Mouse (Mus musculus) MEL (cell line): ENCODE results near the gene Map10. TPM values are rescaled to one million over a fixed set of nuclear protein-coding genes. Genes with fewer than 3 reads are reported as not detected.

ENCODE experiments used
- DNase-seq: peaks from one replicate; pipeline ENCODE4 v3.0.0; 2011; ENCODE audit warnings: low read depth, low spot score
- H3K27ac ChIP-seq: 2 replicates; pipeline ENCODE4 v1.5.1; 2012; ENCODE audit warnings: low read depth, mild to moderate bottlenecking, control low read depth, low read length, moderate library complexity; ENCODE audit not compliant: control insufficient read depth
- H3K27me3 ChIP-seq, 2 experiments: fragments of 150-350 bp in 1 of 2; sonication (generic) in 1 of 2; 2 replicates each; pipeline ENCODE4 v1.6.1; 2012; ENCODE audit warnings: low read length in 2 of 2, mild to moderate bottlenecking in 2 of 2, improper control_type of control experiment in 1 of 2, moderate library complexity in 1 of 2; ENCODE audit not compliant: insufficient read depth in 2 of 2, control insufficient read depth in 1 of 2
- H3K36me3 ChIP-seq, 2 experiments: 2 replicates each; pipeline ENCODE4 v1.6.1; 2012 to 2014; ENCODE audit warnings: low read length in 2 of 2, improper control_type of control experiment in 1 of 2, inconsistent platforms in 1 of 2, mild to moderate bottlenecking in 1 of 2; ENCODE audit not compliant: insufficient read depth in 2 of 2, control insufficient read depth in 1 of 2
- H3K4me1 ChIP-seq, 2 experiments: fragments of 150-350 bp in 1 of 2; sonication (generic) in 1 of 2; 2 replicates each; pipeline ENCODE4 v1.6.1; 2012; ENCODE audit warnings: low read length in 2 of 2, improper control_type of control experiment in 1 of 2, mild to moderate bottlenecking in 1 of 2; ENCODE audit not compliant: insufficient read depth in 2 of 2, control insufficient read depth in 1 of 2
- H3K4me3 ChIP-seq, 2 experiments: fragments of 150-350 bp in 1 of 2; sonication (generic) in 1 of 2; 2 replicates each; pipeline ENCODE4 v1.5.1; 2012; ENCODE audit warnings: low read depth in 2 of 2, low read length in 2 of 2, mild to moderate bottlenecking in 2 of 2, moderate library complexity in 2 of 2, control low read depth in 1 of 2, improper control_type of control experiment in 1 of 2; ENCODE audit not compliant: control insufficient read depth in 1 of 2, insufficient read depth in 1 of 2
- H3K79me2 ChIP-seq: 2 replicates; pipeline ENCODE4 v1.6.1; 2012; ENCODE audit warnings: mild to moderate bottlenecking, low read length, moderate library complexity; ENCODE audit not compliant: control insufficient read depth, poor library complexity, insufficient read depth
- H3K9ac ChIP-seq: 2 replicates; pipeline ENCODE4 v1.6.1; 2012; ENCODE audit warnings: low read depth, mild to moderate bottlenecking, control low read depth, low read length, moderate library complexity; ENCODE audit not compliant: control insufficient read depth, poor library complexity, severe bottlenecking
- H3K9me3 ChIP-seq: fragments of 150-350 bp; sonication (generic); replicated peaks from 2 replicates; pipeline ENCODE4 v1.6.1; 2012; ENCODE audit warnings: mild to moderate bottlenecking, low read length, improper control_type of control experiment, moderate library complexity; ENCODE audit not compliant: insufficient read depth
- BHLHE40 ChIP-seq: IDR thresholded peaks from 2 replicates; pipeline ENCODE4 v1.6.1; 2012; ENCODE audit warnings: low read depth, mild to moderate bottlenecking, inconsistent platforms, low read length, improper control_type of control experiment, borderline replicate concordance
- CHD1 ChIP-seq: IDR thresholded peaks from 2 replicates; pipeline ENCODE4 v1.6.1; 2012; ENCODE audit warnings: low read depth, mild to moderate bottlenecking, inconsistent platforms, low read length, improper control_type of control experiment
- CHD2 ChIP-seq: IDR thresholded peaks from 2 replicates; pipeline ENCODE4 v1.6.1; 2011; ENCODE audit warnings: low read length, improper control_type of control experiment
- CTCF ChIP-seq, 3 experiments: IDR thresholded peaks in 2 of 3; conservative IDR thresholded peaks in 1 of 3; 2 replicates each; pipeline ENCODE4 v1.5.1; 2011 to 2012; ENCODE audit warnings: low read length in 3 of 3, low read depth in 2 of 3, mild to moderate bottlenecking in 2 of 3, improper control_type of control experiment in 1 of 3, inconsistent platforms in 1 of 3, mixed read lengths in 1 of 3, moderate library complexity in 1 of 3; ENCODE audit not compliant: control insufficient read depth in 1 of 3, insufficient read depth in 1 of 3, poor library complexity in 1 of 3, severe bottlenecking in 1 of 3
- ELF1 ChIP-seq: IDR thresholded peaks from 2 replicates; pipeline ENCODE4 v1.6.1; 2014; ENCODE audit warnings: low read depth, mild to moderate bottlenecking, inconsistent platforms, low read length, improper control_type of control experiment, moderate library complexity
- EP300 ChIP-seq, 2 experiments: IDR thresholded peaks; 2 replicates each; pipeline ENCODE4 v1.6.1; 2011; ENCODE audit warnings: improper control_type of control experiment in 2 of 2, low read length in 2 of 2, low read depth in 1 of 2, mild to moderate bottlenecking in 1 of 2
- ETS1 ChIP-seq: IDR thresholded peaks from 2 replicates; pipeline ENCODE4 v1.6.1; 2012; ENCODE audit warnings: low read depth, mild to moderate bottlenecking, inconsistent platforms, low read length, improper control_type of control experiment, moderate library complexity
- GATA1 ChIP-seq: IDR thresholded peaks from 2 replicates; pipeline ENCODE4 v1.6.1; 2011; ENCODE audit warnings: low read depth, low read length, improper control_type of control experiment
- JUND ChIP-seq: IDR thresholded peaks from 2 replicates; pipeline ENCODE4 v1.6.1; 2011; ENCODE audit warnings: low read depth, mild to moderate bottlenecking, improper control_type of control experiment, low read length
- KAT2A ChIP-seq: conservative IDR thresholded peaks from 2 replicates; pipeline ENCODE4 v1.6.1; 2012; ENCODE audit warnings: low read depth, low read length, improper control_type of control experiment, inconsistent platforms
- MAFK ChIP-seq: IDR thresholded peaks from 2 replicates; pipeline ENCODE4 v1.6.1; 2011; ENCODE audit warnings: low read depth, mild to moderate bottlenecking, low read length, improper control_type of control experiment, borderline replicate concordance
- MAX ChIP-seq: IDR thresholded peaks from 2 replicates; pipeline ENCODE4 v1.6.1; 2011; ENCODE audit warnings: low read length, improper control_type of control experiment
- MAZ ChIP-seq: IDR thresholded peaks from 2 replicates; pipeline ENCODE4 v1.6.1; 2012; ENCODE audit warnings: low read depth, mild to moderate bottlenecking, inconsistent platforms, low read length, improper control_type of control experiment
- MEF2A ChIP-seq: IDR thresholded peaks from 2 replicates; pipeline ENCODE4 v1.6.1; 2014; ENCODE audit warnings: low read depth, mild to moderate bottlenecking, inconsistent platforms, low read length, improper control_type of control experiment; ENCODE audit not compliant: poor library complexity, insufficient replicate concordance, severe bottlenecking; ENCODE audit errors: extremely low read depth
- MXI1 ChIP-seq: IDR thresholded peaks from 2 replicates; pipeline ENCODE4 v1.6.1; 2011; ENCODE audit warnings: mild to moderate bottlenecking, low read depth, low read length, improper control_type of control experiment
- MYC ChIP-seq: IDR thresholded peaks from 2 replicates; pipeline ENCODE4 v1.6.1; 2011; ENCODE audit warnings: low read depth, mild to moderate bottlenecking, low read length, improper control_type of control experiment, moderate library complexity
- NRF1 ChIP-seq: IDR thresholded peaks from 2 replicates; pipeline ENCODE4 v1.6.1; 2014; ENCODE audit warnings: low read depth, mild to moderate bottlenecking, inconsistent platforms, low read length, improper control_type of control experiment, moderate library complexity; ENCODE audit not compliant: poor library complexity, insufficient read depth, severe bottlenecking
- POLR2A ChIP-seq, 2 experiments: IDR thresholded peaks; 2 replicates each; pipeline ENCODE4 v1.6.1; 2011 to 2012; ENCODE audit warnings: low read length in 2 of 2, mild to moderate bottlenecking in 2 of 2, control low read depth in 1 of 2, improper control_type of control experiment in 1 of 2, low read depth in 1 of 2, moderate library complexity in 1 of 2; ENCODE audit not compliant: control insufficient read depth in 1 of 2, insufficient read depth in 1 of 2, poor library complexity in 1 of 2
- POLR2AphosphoS2 ChIP-seq: IDR thresholded peaks from 2 replicates; pipeline ENCODE4 v1.6.1; 2011; ENCODE audit warnings: low read length, improper control_type of control experiment
- POLR2AphosphoS5 ChIP-seq: IDR thresholded peaks from 2 replicates; pipeline ENCODE4 v1.6.1; 2012; ENCODE audit warnings: low read depth, borderline replicate concordance, mild to moderate bottlenecking, inconsistent platforms, low read length, moderate library complexity, mixed read lengths
- SIN3A ChIP-seq: IDR thresholded peaks from 2 replicates; pipeline ENCODE4 v1.6.1; 2012; ENCODE audit warnings: low read length, improper control_type of control experiment, inconsistent platforms
- SMC3 ChIP-seq: IDR thresholded peaks from 2 replicates; pipeline ENCODE4 v1.6.1; 2011; ENCODE audit warnings: low read depth, low read length, improper control_type of control experiment
- TCF12 ChIP-seq: IDR thresholded peaks from 2 replicates; pipeline ENCODE4 v1.6.1; 2014; ENCODE audit warnings: low read depth, mild to moderate bottlenecking, inconsistent platforms, low read length, improper control_type of control experiment, moderate library complexity
- ZKSCAN1 ChIP-seq: IDR thresholded peaks from 2 replicates; pipeline ENCODE4 v1.6.1; 2012; ENCODE audit warnings: low read depth, mild to moderate bottlenecking, inconsistent platforms, low read length, improper control_type of control experiment, moderate library complexity
- polyA plus RNA-seq, 2 experiments: library from polyadenylated mRNA; stranded (reverse) in 1 of 2; unstranded in 1 of 2; fragments of >175 nt in 1 of 2; fragments of >200 nt in 1 of 2; gene quantifications; 2 replicates each; pipeline versions ENCODE4 v1.2.1 to v1.2.4; 2012; ENCODE audit warnings: low replicate concordance in 2 of 2, low read depth in 1 of 2; ENCODE audit not compliant: insufficient read length in 2 of 2, insufficient read depth in 1 of 2, missing spikeins in 1 of 2
- total RNA-seq: library from RNA; depleted of rRNA; stranded (reverse); fragments of 300-350 nt; gene quantifications from 2 replicates; pipeline ENCODE4 v1.2.3, GENCODE M21; 2012

Map10 gene
- total and polyA plus RNA-seq, 3 experiments, result not detected

- Histone ChIP-seq H3K4me3 (no peak overlapping the region), H3K9me3 (no peaks in the 10 kb centered on the region), H3K27me3 (no peaks in the 10 kb centered on the region), H3K9ac (no peak overlapping the region), H3K79me2 (no peaks in the 10 kb centered on the region), H3K4me1 (no peaks in the 10 kb centered on the region), H3K36me3 (no peaks in the 10 kb centered on the region), H3K27ac (no peak overlapping the region)
- no peak for TF ChIP-seq CTCF (IDR thresholded peaks at IDR 0.05 in 2 of 3, conservative IDR thresholded peaks at IDR 0.05 in 1 of 3; ENCODE audit: control insufficient read depth in 1 of 3, insufficient read depth in 1 of 3, low read depth in 2 of 3, low read length in 3 of 3, poor library complexity in 1 of 3, severe bottlenecking in 1 of 3)
- no peak for TF ChIP-seq POLR2AphosphoS5
- TF ChIP-seq NRF1, result no peak
- DNase-seq, result no peak
Measured at GRCm38 (mm10) chr8:125645757-125646478, 23.7 kb upstream of the Map10 start.

DNA sequence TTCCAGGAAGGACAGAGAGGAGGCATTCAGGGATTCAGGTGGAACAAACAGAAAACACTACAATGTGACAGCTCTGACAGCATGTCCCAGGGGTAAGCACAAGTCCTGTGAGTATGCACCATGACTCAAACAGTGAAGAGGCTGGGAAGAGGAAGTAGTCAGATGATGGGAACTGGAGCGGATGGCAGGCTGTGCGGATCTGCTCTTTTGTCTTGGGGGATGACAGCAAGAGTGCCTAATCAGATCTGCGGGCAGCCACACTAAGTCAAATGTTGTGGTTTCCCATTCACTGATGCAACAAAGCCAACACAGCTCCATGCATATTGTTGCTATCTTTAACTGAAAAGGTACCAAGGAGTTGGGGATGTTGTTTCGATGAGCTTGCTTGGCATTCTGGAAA, 20.2 kb upstream of the Map10 start:
- Histone ChIP-seq H3K27me3 (no peaks in the 10 kb centered on the region), H3K36me3 (no peaks in the 10 kb centered on the region), H3K27ac (no peak overlapping the region), H3K9me3 (no peaks in the 10 kb centered on the region), H3K79me2 (no peaks in the 10 kb centered on the region), H3K4me3 (no peak overlapping the region), H3K9ac (no peak overlapping the region), H3K4me1 (no peaks in the 10 kb centered on the region)
- peak; percentile 5 for DNase-seq
- no peak for TF ChIP-seq ETS1
- no peak for TF ChIP-seq MAZ
- TF ChIP-seq GATA1, result no peak
- TF ChIP-seq JUND, result no peak
- no peak for TF ChIP-seq POLR2A (IDR thresholded peaks at IDR 0.05; ENCODE audit: control insufficient read depth in 1 of 2, insufficient read depth in 1 of 2, low read depth in 1 of 2, low read length in 2 of 2, poor library complexity in 1 of 2)
- TF ChIP-seq CHD2, result no peak
- TF ChIP-seq CHD1, result no peak
- TF ChIP-seq MAFK, result no peak
- no peak for TF ChIP-seq MXI1
- no peak for TF ChIP-seq KAT2A
- TF ChIP-seq ZKSCAN1, result no peak
- no peak for TF ChIP-seq SMC3
- no peak for TF ChIP-seq ELF1

- H3K9ac ChIP-seq, result no peak overlapping the region
- no peaks in the 10 kb centered on the region for H3K9me3 ChIP-seq
- no peaks in the 10 kb centered on the region for H3K27me3 ChIP-seq
- H3K27ac ChIP-seq, result no peak overlapping the region
- no peak for DNase-seq
- H3K79me2 ChIP-seq, result no peaks in the 10 kb centered on the region
- no peak overlapping the region for H3K4me3 ChIP-seq
- TF ChIP-seq NRF1 (no peak), MYC (no peak), MAFK (no peak), MEF2A (no peak), BHLHE40 (no peak), SIN3A (no peak), EP300 (IDR thresholded peaks at IDR 0.05; ENCODE audit: low read depth in 1 of 2, low read length in 2 of 2) (no peak), POLR2AphosphoS2 (no peak), TCF12 (no peak), MXI1 (no peak), MAZ (no peak), MAX (no peak)
- no peaks in the 10 kb centered on the region for H3K4me1 ChIP-seq
- no peaks in the 10 kb centered on the region for H3K36me3 ChIP-seq
Measured at GRCm38 (mm10) chr8:125654821-125655220, 14.8 kb upstream of the Map10 start.
